Mouse (Mus musculus) embryo, embryonic 10 days (tissue): ENCODE results near the gene Csta1.
"Not testable (repeated sequence)": the region's sequence is repeated elsewhere in the genome, so short reads cannot be mapped to it uniquely, and the experiment has no call there.

Experiments
- DNase-seq: peaks from one replicate; pipeline ENCODE4 v3.0.0-alpha.2; 2015; ENCODE audit warnings: low spot score

The Csta1 gene

DNA sequence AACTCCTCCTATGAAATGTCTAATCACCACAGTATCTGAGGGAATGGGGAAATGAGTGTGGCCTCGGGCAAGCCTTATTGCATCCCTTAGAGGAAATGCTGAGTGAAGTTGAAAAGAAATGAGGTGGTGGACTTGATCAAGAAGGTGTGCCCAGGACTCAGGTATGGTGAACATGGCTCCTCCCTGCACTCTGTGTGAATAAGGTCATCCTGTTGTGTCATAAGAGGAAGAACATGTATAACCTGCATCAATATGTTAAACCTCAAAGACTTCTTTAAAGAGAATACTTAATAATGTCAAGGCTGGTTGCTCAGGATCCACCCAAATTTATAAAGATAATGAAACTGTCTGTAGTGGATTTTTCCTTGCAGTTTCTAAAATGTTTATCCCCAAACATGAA lies at the start of gene Csta1:
TSS of gene Csta1 (minus strand) at position 101 of the 400 bp plus-strand sequence.
- DNase-seq, result no peak

- no peak for DNase-seq
These were observed 48.9 kb upstream of the Csta1 start for GRCm38 (mm10) chr16:36179910-36180309.

DNA sequence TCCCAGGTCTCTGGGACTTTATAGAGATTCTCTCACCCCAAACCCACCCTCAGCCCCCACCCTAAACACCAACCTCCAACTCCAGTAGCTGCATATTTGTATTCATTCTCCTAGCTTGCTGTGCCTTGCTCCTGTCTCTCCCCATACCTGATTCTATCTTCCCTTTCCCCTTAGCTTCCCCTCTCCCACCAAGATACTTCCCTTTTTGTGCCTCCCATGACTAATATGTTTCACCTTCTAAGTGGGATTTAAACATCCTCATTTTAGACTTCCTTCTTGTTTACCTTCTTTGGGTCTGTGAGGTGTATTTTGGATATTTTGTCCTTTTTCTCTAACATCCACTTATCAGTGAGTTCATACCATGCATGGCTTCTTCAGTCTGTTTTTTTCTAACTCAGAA lies 45.1 kb upstream of the Csta1 start:
- no peak for DNase-seq

DNA sequence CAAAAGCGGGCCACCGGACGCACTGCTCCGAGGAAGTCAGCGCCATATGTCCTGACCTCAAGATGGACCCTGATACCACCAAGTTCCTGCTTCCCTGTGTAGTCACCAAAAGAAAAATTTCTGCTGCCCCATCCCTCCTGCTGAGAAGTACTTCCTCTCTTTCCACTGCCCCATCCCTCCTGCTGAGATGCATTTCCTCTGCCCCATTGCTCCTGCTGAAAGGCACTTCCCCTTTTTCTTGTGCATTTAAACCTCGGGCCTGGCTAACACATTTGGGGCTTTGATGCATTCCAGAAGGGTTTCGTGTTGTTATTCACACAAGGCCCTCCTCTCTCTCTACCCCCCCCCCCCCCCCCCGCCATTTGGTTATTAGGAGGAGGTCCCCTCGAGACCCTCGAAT lies 36.8 kb upstream of the Csta1 start:
- DNase-seq, result not testable (repeated sequence)

DNA sequence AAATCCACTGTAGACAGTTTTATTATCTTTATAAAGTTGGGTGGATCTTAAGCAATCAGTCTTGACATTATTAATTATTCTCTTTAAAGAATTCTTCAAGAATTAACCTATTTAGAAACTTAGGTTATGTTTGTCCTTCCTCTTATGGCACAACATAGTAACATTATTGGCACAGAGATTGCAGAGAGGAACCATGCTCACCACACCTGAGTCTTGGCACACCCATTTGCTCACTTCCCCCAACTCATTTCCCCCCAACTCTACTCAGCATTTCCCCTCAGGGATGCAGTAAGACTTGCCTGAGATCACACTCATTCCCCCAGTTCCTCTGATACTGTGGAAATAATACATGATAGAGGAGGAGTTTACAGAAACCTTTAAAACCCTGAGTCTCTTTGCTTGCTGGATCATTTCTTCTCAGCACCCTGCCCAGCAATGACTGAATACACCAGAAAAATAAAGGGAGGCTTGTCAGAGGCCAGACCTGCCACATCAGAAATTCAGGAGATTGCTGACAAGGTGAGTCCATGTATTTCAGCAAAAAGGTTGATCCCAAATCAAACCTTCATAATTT lies 25.4 kb upstream of the Csta1 start, which contains the start of gene Stfa2l1:
TSS of gene Stfa2l1 (plus strand) at position 410 of the 574 bp plus-strand sequence.
- no peak for DNase-seq

DNA sequence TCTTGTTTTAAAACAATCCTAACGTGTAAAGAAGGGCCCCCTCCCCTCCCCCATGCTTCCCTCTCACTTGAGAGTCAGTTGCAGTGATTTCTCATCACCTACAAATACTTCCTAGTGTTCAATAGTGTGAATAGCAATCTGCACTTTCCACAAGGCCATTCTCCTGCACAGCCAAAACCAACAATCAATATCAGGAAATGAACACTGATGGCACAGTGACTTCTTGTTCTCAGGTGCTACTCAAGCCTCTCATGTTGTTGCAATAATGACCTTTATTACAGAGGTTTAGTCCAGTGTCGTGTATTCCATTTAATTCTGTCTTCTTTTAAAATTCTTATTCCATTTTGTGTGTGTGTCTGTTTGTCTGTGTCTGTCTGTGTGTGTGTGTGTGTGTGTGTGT lies 7.2 kb upstream of the Csta1 start:
- DNase-seq, result no peak

- DNase-seq, result no peak
These were observed 2.9 kb downstream of the Csta1 start for GRCm38 (mm10) chr16:36128092-36128491.

GRCm38 (mm10) chr16:36115751-36116150 lies 15.3 kb downstream of the Csta1 start:
- DNase-seq, result not testable (repeated sequence)

- not testable (repeated sequence) for DNase-seq
These were observed 19.6 kb downstream of the Csta1 start for GRCm38 (mm10) chr16:36111486-36111885.

DNA sequence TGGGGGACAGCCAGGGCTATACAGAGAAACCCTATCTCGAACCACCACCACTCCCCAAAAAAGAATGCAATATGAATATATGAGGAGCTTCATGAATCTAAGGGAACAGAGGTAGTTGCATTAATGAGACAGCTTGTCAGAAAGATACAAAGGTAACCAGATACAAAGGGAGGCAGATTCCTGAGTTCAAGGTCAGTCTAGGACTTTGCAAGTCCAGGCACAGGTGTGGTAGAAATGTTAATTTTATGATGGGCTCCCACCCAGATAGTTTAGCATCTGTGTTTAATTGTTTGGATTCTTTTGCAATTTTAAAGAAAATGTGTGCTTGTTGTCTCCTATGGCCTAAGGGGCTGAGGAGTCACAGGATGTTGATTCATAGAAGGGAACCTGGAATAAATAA lies 28.8 kb downstream of the Csta1 start:
- DNase-seq, result no peak

- no peak for DNase-seq
These were observed 29.5 kb downstream of the Csta1 start for GRCm38 (mm10) chr16:36101526-36101925.

- DNase-seq, result not testable (repeated sequence)
These were observed 33.1 kb downstream of the Csta1 start for GRCm38 (mm10) chr16:36097813-36098499.

GRCm38 (mm10) chr16:36094079-36094478 lies 37.0 kb downstream of the Csta1 start:
- no peak for DNase-seq

DNA sequence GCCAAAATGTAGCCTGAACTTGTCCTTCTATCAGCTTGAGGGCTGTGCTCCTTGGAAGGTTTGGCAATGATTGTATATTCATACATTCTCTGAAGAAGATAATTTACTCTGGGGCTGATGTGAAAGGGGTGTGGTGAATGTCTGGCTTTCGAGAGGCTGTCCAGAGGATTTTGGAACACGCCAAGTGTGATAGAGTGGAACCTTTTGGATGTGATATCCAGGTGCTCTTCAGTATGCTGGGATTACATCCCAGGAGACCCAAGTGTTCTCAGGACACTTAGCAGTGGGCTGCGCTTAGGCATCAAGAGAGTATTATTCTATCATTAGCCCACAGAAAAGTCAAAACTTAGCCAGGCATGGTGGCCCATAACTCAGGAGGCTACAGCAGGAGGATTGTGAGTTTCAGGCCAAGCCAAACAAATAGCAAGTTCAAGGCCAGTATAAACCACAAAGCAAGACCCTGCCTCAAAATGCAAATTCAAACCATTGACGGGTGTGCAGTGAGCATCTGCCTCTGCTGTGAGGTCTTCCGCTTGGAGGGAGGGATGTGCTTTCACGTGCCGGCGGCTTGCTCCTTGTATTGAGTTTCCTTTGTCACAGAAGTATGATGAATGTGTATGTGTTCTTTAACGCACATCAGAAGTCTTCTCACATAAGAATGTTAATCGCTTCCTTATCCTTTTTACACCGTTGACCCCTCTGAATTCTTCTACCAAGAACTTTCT lies 40.1 kb downstream of the Csta1 start:
- DNase-seq, result no peak

DNA sequence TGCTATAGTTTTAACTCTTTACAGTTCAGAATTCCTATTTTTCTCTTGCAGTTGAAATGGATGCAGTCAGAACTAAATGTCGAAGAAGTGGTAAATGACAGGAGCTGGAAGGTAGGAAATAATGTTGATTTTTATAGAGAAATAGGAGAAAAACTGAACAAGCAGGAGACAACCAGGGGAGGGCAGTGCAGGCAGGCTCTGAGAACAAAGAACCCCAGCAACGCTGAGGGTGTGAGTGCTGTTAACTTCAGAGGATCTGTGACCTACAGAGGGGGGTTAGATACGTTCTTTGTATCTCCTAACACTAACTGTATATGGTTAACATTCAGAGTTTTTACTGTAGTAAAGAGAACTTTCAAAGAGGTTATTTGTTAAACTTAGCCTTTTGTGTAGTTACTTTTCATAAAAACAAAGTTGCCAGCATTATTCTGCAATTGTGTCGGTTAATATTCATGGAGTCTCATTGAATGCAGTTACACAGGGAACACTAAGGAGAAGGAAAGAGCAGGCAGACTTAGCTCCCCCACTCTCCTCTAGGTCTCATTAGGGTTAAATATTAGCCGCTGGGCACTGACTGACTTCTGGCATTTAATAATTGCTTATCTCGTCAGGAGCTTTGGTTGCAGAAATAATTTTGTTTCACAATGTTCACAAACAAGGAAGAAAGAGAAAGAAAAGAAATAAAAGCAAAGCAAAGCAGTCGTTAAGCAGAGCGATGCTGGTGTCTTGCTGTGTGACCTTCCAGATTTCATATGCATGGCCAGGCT lies 41.0 kb downstream of the Csta1 start:
- no peak for DNase-seq

DNA sequence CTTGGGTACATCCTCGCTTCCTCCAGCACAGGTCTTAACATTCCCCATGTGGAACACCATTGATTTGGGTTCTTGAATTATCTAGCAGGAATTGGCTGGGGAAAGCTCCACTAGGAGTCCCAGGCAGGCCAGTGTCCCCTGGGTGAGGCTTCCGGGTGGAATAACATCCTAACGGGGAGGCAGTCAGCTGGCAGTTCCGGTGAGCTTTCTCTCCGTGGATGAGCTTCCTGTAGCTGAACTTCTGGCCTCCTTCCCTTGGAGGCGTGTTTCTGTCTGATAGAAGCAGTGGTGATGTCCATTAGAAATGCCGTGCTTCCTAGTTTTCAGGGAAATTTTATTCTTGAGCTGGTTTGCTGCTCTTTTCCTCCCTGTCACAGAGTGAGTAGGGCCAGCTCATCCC lies 42.0 kb downstream of the Csta1 start:
- no peak for DNase-seq

GRCm38 (mm10) chr16:36087846-36088245 lies 43.2 kb downstream of the Csta1 start:
- no peak for DNase-seq

- no peak for DNase-seq
These were observed 51.1 kb downstream of the Csta1 start for GRCm38 (mm10) chr16:36079916-36080315.

- DNase-seq, result no peak
These were observed 56.3 kb downstream of the Csta1 start for GRCm38 (mm10) chr16:36074772-36075171.

GRCm38 (mm10) chr16:36072410-36073011 lies 58.5 kb downstream of the Csta1 start:
- DNase-seq, result no peak

DNA sequence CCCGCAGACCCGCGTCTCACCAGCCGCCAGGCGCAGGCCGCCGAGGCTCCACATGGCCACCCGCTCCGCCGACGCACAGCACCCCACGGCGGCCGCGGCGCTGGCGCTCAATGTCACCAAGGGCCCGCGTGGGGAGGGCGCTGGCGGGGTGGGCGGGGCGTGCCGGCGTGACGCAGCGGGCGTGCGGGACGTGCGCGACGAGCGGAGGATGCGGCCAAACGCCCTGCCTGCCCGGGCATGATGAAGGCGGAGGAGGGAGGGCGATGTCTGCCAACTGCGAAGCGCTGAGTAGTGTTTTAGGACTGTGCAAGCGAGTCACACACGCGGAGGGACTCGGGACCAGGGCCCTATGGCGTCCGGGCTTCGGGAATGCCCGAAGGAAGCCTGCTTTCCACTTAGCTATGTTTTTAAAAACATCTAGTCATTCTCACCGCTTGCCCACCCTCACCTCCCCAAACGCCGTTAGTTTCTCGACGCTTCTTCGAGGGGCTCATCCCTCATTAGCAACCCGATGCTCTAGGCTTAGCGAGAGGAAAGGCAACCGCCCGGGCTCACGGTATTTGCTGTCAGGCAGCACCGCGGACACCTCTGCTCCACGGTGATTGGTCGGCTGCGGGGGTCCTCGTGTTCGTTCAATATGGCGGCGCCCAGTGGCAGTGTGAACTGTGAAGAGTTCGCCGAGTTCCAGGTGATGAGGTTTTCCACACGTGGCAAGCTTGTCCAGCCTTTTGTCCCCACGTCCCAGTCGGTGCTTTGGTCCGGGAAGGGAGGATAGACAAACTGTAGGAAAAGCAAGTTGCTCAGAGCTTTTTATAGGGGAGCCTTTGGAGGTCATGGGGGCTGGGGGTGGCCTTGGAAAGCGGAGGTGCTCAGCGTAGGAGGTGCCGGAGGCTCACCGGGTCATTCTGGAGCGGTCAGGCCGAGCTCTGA lies 59.3 kb downstream of the Csta1 start, which contains the start of the genes Fam162a and Ccdc58:
TSS of gene Fam162a (minus strand) at position 145 of the 930 bp plus-strand sequence.
TSS of gene Ccdc58 (plus strand) at position 236 of the 930 bp plus-strand sequence.
- peak; percentile 94 for DNase-seq
